Mouse (Mus musculus): ENCODE results near the gene 5530400C23Rik.
"Not testable (repeated sequence)": the region's sequence is repeated elsewhere in the genome, so short reads cannot be mapped to it uniquely, and the experiment has no call there.

5530400C23Rik gene

GRCm38 (mm10) chr6:133291916-133292315, at the start of gene 5530400C23Rik:
Gene 5530400C23Rik (plus strand): TSS chr6:133292216.
- DNase-seq (ENCODE audit: low spot score in 2 of 2) = not testable (repeated sequence)

- no peak for DNase-seq (ENCODE audit: low spot score in 2 of 2)
Measured at GRCm38 (mm10) chr6:133305952-133306715, 14.1 kb downstream of the 5530400C23Rik start.

- not testable (repeated sequence) for DNase-seq (ENCODE audit: low spot score in 2 of 2)
Measured at GRCm38 (mm10) chr6:133313896-133314295, 21.9 kb downstream of the 5530400C23Rik start.

GRCm38 (mm10) chr6:133338535-133338934, 46.5 kb downstream of the 5530400C23Rik start:
- DNase-seq (ENCODE audit: low spot score in 2 of 2) = no peak

DNA sequence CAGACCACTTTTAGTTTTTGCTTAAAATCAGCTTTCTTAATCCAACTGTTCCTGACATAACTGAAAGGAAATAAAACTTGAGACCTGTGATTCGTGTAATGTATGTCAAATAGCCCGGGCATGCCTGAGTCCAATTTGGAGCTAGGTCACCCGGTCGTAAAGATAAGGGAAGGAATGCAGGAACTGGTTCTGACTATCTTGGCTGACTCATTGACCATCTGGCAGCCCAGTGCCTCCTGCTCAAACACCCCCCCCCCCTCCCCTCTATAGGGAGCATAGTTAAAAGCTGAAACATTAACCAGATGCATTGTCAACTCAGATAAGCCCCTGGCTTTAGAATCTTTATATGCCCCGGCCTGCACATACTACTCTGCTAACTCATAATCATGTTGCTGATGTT, 49.7 kb downstream of the 5530400C23Rik start:
- not testable (repeated sequence) for DNase-seq (ENCODE audit: low spot score in 2 of 2)
